Mouse (Mus musculus) heart, adult 18-20 months (tissue): ENCODE results near the gene Uba3. TPM values are rescaled to one million over a fixed set of nuclear protein-coding genes. Genes with fewer than 3 reads are reported as not detected.

ENCODE experiments used
- DNase-seq, 2 experiments: peaks; one replicate each; pipeline ENCODE4 v3.0.0; 2021 to 2022; ENCODE audit warnings: mixed read lengths in 1 of 2
- total RNA-seq, 2 experiments: library from RNA; stranded (reverse); gene quantifications; 2 replicates each; pipeline ENCODE4 v1.2.3; 2021

The Uba3 gene
- total RNA-seq, 2 experiments from 2014 or later, result 55.0 to 62.2 TPM

DNA sequence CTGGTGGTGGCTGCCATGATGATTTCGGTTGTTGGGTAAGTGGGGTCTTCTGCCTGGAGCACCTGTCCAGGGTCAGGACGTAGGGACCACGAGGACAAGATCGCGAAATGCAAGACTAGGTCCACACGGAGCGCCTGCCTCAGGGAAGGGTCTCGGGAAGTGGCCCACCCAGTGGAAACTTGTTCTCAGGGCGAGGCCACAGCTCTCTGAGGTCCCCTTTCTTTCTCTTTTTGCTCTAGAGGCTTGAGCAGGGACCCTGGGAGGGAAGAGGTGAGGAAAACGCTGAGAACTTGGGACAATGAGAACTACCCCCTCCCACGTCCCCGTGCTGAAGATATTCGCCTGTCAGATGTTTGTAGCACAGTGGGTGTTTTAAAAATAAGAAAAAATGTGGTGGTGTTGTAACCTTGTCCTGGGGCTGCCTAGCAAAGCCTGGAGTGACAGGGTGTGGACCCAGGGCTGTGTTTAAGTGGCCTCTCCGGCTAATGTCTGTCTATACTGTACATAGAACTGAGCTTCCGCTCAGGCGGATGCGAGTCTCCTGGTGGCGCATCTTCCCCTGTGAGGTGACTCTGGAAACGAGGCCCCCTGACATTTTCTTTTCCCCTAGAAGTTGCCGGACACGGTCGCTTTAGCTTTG, 5.6 kb upstream of the Uba3 start:
- peak; percentile 35 to 66 for DNase-seq

- DNase-seq, result peak; percentile 92 to 94
Measured at GRCm38 (mm10) chr6:97210191-97210961, 4.9 kb upstream of the Uba3 start, which contains the start of gene Arl6ip5. Gene Arl6ip5 (plus strand): TSS chr6:97210689.

DNA sequence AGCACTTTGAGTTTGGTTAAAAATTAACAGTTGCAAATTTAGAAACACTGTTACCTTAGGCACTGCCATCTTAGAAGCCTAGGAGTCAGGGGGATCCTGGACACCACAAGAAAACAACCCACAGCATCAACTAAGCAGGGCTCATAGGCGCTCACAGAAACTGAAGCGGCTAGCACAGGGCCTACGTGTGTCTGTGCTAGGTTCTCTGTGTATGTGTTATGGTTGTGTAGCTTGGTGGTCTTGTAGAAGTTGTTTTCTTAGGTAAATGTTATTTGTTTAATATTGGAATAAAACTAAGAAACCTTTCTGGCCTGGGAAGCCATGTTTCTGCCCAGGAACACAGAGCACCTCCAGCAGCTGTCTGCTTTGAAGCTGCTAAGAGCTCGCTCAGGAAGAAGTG, 4.3 kb upstream of the Uba3 start:
- no peak for DNase-seq

DNA sequence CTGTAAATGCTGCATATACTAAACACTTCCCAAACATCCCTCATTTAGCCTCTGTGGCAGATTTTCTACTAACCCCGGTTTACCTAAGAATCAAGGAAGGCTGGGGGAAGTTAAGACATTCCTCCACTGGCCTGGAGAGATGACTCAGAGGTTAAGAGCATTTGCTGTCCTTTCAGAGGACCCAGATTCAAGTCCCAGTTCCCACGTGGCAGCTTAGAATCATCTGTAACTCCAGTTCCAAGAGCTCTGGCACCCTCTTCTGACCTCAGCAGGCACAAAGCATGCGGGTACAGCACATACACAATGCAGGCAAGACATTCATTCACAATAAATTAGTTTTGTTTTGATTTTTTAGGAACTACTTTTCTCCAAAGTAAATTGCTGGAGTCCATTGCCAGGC, 3.8 kb upstream of the Uba3 start:
- DNase-seq, result no peak

DNA sequence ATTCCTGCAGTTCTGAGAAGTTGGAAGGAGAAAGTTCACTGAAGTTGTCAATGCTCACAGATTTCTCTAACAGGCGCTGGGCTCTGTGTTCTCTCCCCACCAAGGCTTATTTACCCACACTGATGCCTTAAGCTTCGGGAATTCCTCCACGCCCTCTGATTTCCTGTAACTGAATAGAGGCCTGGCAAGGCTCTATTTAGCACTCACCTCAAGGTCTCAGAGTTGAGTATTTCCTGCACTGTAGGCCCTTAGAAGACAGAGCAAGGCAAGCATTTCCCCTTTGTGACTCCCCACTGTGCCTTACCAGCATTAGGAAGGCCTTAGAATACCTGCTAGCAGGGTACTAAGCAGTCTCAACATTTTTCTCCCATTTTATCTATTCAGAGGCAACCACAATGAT, 3.0 kb upstream of the Uba3 start:
- DNase-seq, result peak; percentile 15 to 52

DNA sequence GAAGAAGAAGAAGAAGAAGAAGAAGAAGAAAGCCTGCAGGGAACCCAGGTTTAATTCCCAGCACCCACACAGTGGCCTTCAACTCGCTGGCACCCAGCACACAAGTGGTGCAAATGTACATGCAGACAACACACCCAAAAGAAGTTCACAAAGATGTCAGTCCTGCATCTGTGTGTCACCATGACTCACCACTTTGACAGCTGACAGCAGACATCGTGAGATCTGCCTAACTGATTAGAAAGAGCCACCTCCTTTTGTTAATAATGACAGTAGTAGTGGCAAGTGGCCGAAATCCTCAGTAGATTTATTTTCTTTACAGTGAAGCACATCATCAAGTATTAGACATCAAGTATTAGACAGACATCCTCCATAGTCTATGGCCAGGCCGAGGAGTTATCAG, 1.6 kb upstream of the Uba3 start:
- no peak for DNase-seq

GRCm38 (mm10) chr6:97204952-97205351, 495 bp downstream of the Uba3 start:
- no peak for DNase-seq

GRCm38 (mm10) chr6:97204252-97204869, 1.1 kb downstream of the Uba3 start:
- DNase-seq, result no peak

GRCm38 (mm10) chr6:97202477-97202876, 3.0 kb downstream of the Uba3 start:
- no peak for DNase-seq

DNA sequence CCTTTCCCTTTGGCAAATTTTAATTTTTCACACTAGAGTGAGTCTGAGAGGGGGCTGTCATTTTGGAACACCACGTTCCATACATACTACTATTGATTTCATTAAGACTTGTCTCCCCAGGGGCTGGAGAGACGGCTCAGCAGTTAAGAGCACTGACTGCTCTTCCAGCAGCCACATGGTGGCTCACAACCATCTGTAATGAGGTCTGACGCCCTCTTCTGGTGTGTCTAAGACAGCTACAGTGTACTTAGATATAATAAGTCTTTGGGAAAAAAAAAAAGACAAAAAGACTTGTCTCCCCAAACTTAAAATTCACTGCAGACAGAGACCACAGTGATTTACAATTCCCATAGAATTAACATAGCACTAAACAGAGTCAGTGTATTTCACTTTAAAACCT, 5.0 kb downstream of the Uba3 start:
- DNase-seq, result no peak

- no peak for DNase-seq
Measured at GRCm38 (mm10) chr6:97179367-97179828, 26.0 kb downstream of the Uba3 start.

- peak; percentile 95 to 98 for DNase-seq
Measured at GRCm38 (mm10) chr6:97178491-97179366, 26.7 kb downstream of the Uba3 start, which contains the start of gene Tmf1. Gene Tmf1 (minus strand): TSS chr6:97179122.

GRCm38 (mm10) chr6:97175716-97176115, 29.7 kb downstream of the Uba3 start:
- peak in 1 of 2 experiments; percentile 28 for DNase-seq

DNA sequence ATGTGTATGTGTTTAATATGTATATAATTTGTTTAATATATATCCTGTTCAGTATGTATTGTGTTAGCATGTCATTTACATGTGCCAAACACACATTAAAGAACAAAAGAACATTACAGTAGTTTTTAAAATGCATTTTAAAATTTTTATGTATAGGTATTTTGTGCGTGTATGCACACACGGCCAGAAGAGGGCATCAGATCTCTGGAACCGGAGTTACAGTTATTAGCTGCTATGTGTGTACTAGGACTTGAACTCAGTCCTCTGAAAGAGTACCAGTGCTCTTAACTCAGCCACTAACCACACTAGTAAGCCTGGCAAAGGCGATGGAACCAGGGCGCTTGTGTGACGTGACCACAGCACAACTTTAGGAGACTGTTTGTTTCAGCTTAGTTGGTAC, 55.3 kb downstream of the Uba3 start:
- no peak for DNase-seq

DNA sequence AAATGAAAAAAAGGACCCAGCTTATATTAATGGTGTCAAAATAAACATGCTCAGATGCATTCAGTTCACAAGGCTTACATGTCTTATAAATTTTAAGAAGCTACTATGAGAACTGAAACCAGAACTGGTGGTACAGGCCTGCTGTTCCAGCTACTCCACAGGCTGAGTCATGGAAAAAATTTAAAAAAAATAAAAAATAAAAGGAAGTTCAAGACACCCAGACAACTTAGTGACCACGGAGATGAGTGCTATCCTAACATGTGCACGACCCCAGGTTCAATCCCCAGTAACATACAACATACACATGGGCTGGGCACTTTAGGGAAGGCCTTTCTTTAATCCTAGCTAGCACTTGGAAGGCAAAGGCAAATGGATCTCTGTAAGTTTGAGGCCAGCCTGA, 55.7 kb downstream of the Uba3 start:
- no peak for DNase-seq

GRCm38 (mm10) chr6:97148383-97149251, 56.8 kb downstream of the Uba3 start, which contains the start of gene Eogt:
Gene Eogt (minus strand): TSS chr6:97149182.
- peak; percentile 87 to 92 for DNase-seq

DNA sequence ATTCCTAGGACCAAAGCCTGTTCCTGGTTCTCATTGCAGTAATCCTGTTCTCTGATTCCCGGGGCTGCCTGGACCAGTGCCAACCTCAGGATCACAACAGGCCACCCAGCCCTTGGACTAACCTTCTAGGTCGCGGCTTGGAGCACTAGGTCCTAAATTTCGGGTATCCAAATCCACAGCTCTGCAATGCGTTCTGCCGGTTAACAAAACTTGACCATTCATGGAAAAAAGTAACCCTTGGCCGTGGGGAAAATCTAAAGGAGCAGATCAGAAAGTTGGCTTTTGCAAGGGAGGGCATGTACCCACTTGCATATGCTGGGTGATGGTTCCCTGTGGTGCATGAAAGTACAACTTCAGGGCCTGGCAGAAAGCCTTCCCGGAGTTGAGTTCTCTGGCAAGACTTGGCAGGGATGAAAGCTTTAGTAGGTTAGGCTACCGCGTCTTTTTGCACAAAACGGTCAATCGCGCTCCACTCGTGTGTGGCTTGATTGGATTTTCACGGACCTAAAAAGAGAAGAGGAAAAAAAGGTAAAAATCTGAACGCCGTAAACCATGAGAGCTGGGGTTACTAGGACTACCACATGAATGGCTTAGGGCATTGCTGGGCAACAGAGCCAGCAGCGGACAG, 57.6 kb downstream of the Uba3 start:
- DNase-seq, result peak; percentile 48 to 68

DNA sequence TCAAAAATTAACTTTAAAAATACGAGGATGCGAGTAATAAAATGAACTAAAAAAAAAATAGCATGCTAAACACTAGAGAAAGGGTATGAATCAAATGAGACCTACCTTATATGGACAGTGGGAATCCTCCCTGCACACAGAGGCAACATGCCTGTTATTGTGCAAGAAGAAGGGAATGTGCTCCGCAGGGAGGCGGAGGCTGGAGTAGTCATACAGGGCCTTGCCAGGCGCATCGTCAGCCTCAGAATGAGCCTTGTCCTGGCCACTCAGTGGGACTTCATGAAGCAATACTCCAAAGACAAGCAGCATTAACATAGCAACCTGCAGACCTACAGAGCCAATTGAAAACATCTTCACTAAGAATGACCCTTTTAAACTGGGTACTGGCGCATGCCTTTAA, 60.3 kb downstream of the Uba3 start:
- DNase-seq, result peak; percentile 75 to 88

DNA sequence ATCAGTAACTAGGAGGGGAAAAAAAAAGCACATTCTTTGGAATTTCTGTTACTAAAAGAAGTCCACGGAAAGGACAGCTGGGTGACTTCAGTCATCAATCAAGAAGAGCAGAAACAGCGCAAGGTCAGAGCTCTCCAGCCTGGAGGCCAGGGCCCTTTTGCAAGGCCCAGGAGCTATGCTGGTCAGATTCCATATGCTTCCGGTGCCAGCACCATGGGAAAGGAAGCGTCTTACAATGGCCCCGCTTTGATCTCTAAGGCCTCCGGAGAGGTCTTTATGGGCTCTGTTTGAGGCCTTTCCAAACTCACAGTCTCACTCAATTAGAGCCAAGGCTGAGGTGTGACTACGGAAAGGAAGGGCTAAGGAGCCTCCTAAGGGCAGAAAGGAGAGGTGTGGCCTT, 61.1 kb downstream of the Uba3 start:
- DNase-seq, result peak; percentile 38 to 58

GRCm38 (mm10) chr6:97142611-97143010, 62.8 kb downstream of the Uba3 start:
- no peak for DNase-seq

DNA sequence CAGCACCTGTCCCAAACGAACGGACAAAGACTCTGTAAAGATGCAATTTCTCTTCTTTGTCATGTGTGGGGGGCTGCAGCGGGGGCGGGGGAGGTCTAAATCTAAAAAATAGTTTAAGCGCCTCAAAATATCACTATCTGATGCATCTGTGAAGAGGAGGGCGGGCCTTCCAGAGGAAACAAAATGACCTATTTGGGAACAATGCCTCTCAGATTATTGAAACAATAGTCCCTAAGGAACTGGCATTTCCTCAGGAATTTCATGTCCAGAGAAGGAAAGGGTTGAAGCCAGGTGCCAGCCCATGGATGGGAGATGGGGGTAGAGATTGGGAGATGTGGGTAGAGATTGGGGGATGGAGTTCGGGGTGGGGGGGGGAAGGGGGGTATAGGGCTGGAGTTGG, 63.6 kb downstream of the Uba3 start:
- DNase-seq, result no peak
